Mouse (Mus musculus) left cerebral cortex, adult 6 months (tissue): ENCODE measurements around the gene Rdx. TPM values are rescaled to one million over a fixed set of nuclear protein-coding genes. Genes with fewer than 3 reads are reported as not detected.

ENCODE experiments used
- long read RNA-seq, 2 experiments: library from polyadenylated mRNA; unstranded; transcript quantifications; one replicate each; pipeline ENCODE4 v2.0.0; 2019 to 2020
- polyA plus RNA-seq: library from polyadenylated mRNA; unstranded; fragments of <200 nt; fragmentation: Nextera tagmentation; gene quantifications from 2 replicates; pipeline ENCODE4 v1.2.3, GENCODE M21; 2021

Rdx gene
- polyA plus RNA-seq = 37.2 and 41.5 TPM in 2 replicates
- long read RNA-seq, experiment 1, full-length matches to known transcripts = 61 of 165 reads
- long read RNA-seq, experiment 1, partial matches to known transcripts = 53 of 165 reads
- long read RNA-seq, experiment 1, other reads (novel, unspliced or antisense) = 51 of 165 reads
- long read RNA-seq, experiment 2, full-length matches to known transcripts = 1 of 79 reads
- long read RNA-seq, experiment 2, partial matches to known transcripts = 52 of 79 reads
- long read RNA-seq, experiment 2, other reads (novel, unspliced or antisense) = 26 of 79 reads

DNA sequence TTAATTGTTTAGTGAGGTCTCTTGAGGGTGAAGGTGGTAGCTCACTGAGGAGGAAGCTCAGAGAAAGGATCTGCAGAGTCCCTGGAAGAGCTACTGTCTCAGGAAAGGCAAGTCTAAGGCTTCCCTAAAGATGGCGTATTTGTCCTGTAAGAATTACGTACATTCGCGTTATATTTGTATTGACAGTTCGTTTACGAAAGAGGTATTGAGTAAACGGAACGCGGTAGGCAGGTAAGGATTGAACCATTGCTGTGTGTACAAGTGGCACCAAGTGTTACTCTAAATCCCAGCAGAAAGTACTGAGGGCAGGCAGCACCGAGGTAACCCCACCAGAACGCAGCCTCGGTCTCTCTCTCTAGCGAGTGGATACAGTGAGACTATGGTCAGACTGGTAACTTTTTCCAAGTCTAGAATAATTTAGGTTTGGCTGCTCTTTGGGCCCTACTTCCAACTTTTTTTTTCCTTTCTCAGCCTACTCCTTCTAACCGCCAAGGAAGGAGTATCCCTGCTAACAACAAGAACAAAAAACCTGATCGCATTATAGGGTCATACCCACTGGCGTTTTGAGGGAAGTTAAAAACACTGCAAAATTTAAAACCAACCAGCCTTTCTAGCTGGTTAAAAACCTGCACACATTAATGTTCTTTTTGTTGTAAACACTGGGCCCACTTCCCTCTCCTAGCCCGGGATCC lies at the start of gene Rdx:
Rdx (plus strand) TSS at position 45 of the 692 bp plus-strand sequence.

Other genes with a start within 250 kb of the Rdx start
- gene Fdx1, start 83.6 kb upstream of the Rdx start, polyA plus RNA-seq = 46.4 and 53.3 TPM in 2 replicates
- gene Zc3h12c, start 121.4 kb downstream of the Rdx start, polyA plus RNA-seq = 0.74 and 0.87 TPM in 2 replicates